ENCODE assay signal across 13 mouse cellular contexts in the genomic region with DNA sequence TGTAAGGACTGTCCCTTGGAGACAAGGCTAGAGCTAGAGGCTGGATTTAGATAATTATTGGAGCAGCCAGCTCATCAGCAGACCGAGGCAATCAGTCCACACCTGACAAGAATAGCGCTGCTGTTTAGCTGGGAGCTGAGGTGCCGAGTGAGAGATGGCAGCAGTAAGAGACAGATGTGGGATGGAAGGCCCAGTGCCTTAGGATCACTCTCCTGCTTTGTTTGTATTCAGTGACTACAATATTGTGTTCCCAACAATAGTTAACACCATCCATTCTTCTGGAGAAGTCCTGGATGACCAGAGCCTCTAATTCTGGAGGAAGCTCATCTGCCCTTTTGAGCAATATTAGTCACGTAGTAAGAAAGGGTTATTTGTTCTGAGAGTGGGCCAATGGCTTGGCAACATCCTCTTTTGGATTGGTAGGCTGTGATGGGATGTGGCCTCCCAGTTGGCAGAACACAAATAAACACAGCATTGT. TPM values are rescaled to one million over a fixed set of nuclear protein-coding genes. Genes with fewer than 3 reads are reported as not detected.
DNase-seq lines count a peak whose midpoint lies in the region; ATAC-seq lines count a peak whose summit lies in the region.
"Had no signal": no experiment of that assay in that cellular context is flagged by ENCODE, and none has a peak within 500 bp of the region (broad histone marks: within the 10 kb centered on the region; RNA-seq: fewer than 3 reads in every experiment).

No protein-coding gene starts in this region.

- ATAC-seq in midbrain, embryonic 16.5 days, result no peak
- ATAC-seq: hindbrain, postnatal 0 days had no signal

- H3K27me3 ChIP-seq in midbrain, embryonic 16.5 days (ENCODE audit: control insufficient read depth, insufficient read depth, low read depth, low read length), result no peaks in the 10 kb centered on the region
- H3K27me3 ChIP-seq: limb, embryonic 12.5 days had no signal

- DNase-seq in left cerebral cortex, adult 11 months (ENCODE audit: low spot score), result peak; percentile 50
- no peak for DNase-seq in left cerebral cortex, postnatal 25 days (ENCODE audit: low spot score in 2 of 2)
- peak; percentile 64 to 68 for DNase-seq in heart, adult 9 months (ENCODE audit: low spot score in 2 of 2)
- DNase-seq in heart, postnatal 25 days (ENCODE audit: low spot score), result peak; percentile 28
- peak; percentile 64 for DNase-seq in skeletal muscle tissue, adult 2 months (ENCODE audit: low read depth, low spot score)
- no peak for DNase-seq in adrenal gland, postnatal 25 days
- DNase-seq: kidney, postnatal 4 days; right cerebral cortex, postnatal 14 days had no signal

- no peaks in the 10 kb centered on the region for H3K9me3 ChIP-seq in midbrain, embryonic 16.5 days (replicated peaks; ENCODE audit: control insufficient read depth, low read length, poor library complexity, severe bottlenecking)
- H3K9me3 ChIP-seq: G1E; limb, embryonic 12.5 days; megakaryocyte, embryonic 14.5 days had no signal

- H3K4me2 ChIP-seq in midbrain, embryonic 16.5 days (ENCODE audit: low read length), result no peak overlapping the region
- H3K4me2 ChIP-seq: limb, embryonic 12.5 days had no signal

- H3K4me3 ChIP-seq in midbrain, embryonic 16.5 days (ENCODE audit: low read depth, low read length), result no peak overlapping the region
- H3K4me3 ChIP-seq: limb, embryonic 12.5 days; megakaryocyte, embryonic 14.5 days had no signal

- no peaks in the 10 kb centered on the region for H3K36me3 ChIP-seq in midbrain, embryonic 16.5 days (ENCODE audit: control insufficient read depth, insufficient read depth, low read length)
- H3K36me3 ChIP-seq: G1E; limb, embryonic 12.5 days had no signal

- 78% methylated on average over 4 of the region's 4 CpGs for WGBS in midbrain, embryonic 16.5 days

- intact Hi-C loops in left cerebral cortex, postnatal 25 days (cut with DNase I), result no loop called here
- intact Hi-C loops in heart, postnatal 25 days (cut with DNase I), result no loop called here

- H3K4me1 ChIP-seq in midbrain, embryonic 16.5 days (ENCODE audit: control insufficient read depth, insufficient read depth, low read length), result no peaks in the 10 kb centered on the region

- H3K9ac ChIP-seq in midbrain, embryonic 16.5 days (ENCODE audit: low read depth, low read length), result no peak overlapping the region
- H3K9ac ChIP-seq: limb, embryonic 12.5 days had no signal

- H3K27ac ChIP-seq in midbrain, embryonic 16.5 days (ENCODE audit: low read length), result no peak overlapping the region
- H3K27ac ChIP-seq: hindbrain, postnatal 0 days; limb, embryonic 12.5 days had no signal

RNA-seq across cellular contexts. Expression of gene Fgf7, which starts 5.0 kb away (rescaled TPM):
- not detected for total RNA-seq in left cerebral cortex, postnatal 25 days (2021)
- total RNA-seq in heart, postnatal 25 days (2021), result 1 to 10 TPM; 1.5 to 1.7 TPM
- total RNA-seq in adrenal gland, postnatal 25 days (2021), result 0.61 and 0.62 TPM in 2 replicates
- 0.53 and 0.67 TPM in 2 replicates for polyA plus RNA-seq in midbrain, embryonic 16.5 days (2015; fragmentation: Nextera tagmentation; extraction: Ambion mirVana)
- polyA plus RNA-seq: G1E had no signal

Comparison
In these comparisons a context has a peak if more than half of its experiments do, and no peak if none do; other contexts are left out.
1. DNase-seq: peak in left cerebral cortex, adult 11 months (single experiment), heart, adult 9 months (2 of 2), heart, postnatal 25 days (single experiment) and skeletal muscle tissue, adult 2 months (single experiment); none in left cerebral cortex, postnatal 25 days (0 of 2) and adrenal gland, postnatal 25 days (single experiment).